Mouse (Mus musculus) myocyte (in vitro differentiated cells): ENCODE results near the gene Slc5a1. TPM values are rescaled to one million over a fixed set of nuclear protein-coding genes. Genes with fewer than 3 reads are reported as not detected.

Experiments
- polyA plus RNA-seq: library from polyadenylated mRNA; unstranded; fragments of >200 nt; fragmentation: generic; extraction: Trizol; gene quantifications from one replicate; pipeline ENCODE4 v1.2.1, GENCODE M21; 2012; ENCODE audit warnings: missing spikeins

The Slc5a1 gene
- polyA plus RNA-seq, 1 experiment, result not detected

Other genes starting within 250 kb of the Slc5a1 start
- 4.7 TPM for gene Prr14l, start 250.0 kb upstream of the Slc5a1 start, polyA plus RNA-seq
- 15.5 TPM for gene Depdc5, start 240.5 kb upstream of the Slc5a1 start, polyA plus RNA-seq
- gene Ywhah, start 85.4 kb upstream of the Slc5a1 start, polyA plus RNA-seq, result 106 TPM
- 5.5 TPM for gene Spon2, start 114.2 kb downstream of the Slc5a1 start, polyA plus RNA-seq
- 231 TPM for gene Ctbp1, start 170.8 kb downstream of the Slc5a1 start, polyA plus RNA-seq
- 114 TPM for gene Maea, start 231.3 kb downstream of the Slc5a1 start, polyA plus RNA-seq